Mouse (Mus musculus) skeletal muscle tissue, adult 2 months (tissue): ENCODE data around the gene Smg7.

Experiments
- DNase-seq: peaks from one replicate; pipeline ENCODE4 v3.0.0-alpha.2; 2012; ENCODE audit warnings: low read depth, low spot score

Gene Smg7

DNA sequence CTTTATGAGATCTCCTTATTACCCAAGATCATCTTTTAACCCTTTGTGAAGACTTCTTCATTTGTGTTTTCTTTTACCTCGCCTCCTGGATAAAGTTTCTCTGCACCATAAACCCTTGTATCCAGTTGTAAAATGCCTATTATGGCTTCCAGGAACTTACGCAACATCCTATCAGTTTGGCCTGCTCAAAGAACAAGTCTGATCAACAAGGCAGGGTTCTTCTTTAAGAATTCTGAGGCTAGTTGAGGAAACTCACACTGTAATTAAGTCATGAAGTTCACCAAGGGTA, 94.1 kb downstream of the Smg7 start:
- DNase-seq = no peak

DNA sequence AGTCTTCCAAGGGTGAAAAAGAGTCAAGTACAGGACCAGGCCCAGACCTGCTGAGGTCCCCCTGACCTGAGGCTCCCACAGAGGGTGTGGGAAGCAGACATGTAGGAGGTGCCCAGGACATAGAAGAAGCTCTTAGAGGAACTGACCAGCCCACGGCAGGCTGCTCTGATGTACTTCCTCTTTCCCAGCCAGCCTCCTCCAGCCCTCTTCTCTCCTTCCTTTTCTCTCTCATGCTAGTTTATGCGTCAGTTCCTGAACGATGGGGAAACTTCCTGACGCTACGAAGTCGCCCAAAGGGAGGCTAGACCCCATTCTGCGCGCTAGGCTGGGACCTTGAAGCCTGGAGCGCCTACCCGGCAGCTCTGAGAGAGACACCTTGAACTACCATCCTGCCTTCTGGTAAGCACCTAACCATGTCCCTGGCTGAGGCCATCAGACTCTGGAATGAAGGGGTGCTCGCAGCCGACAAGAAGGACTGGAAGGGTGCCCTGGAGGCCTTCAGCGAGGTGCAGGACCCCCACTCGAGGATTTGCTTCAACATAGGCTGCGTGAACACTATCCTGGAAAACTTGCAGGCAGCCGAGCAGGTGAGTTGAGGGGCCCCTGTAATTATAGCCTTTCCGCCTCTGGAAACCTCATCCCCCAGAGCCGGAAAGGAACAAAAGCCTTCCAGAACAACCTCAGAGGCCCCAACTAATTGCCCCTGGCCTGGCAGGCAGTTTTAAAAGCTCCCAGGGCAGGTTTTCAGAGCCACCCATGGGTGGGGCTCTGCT, 94.6 kb downstream of the Smg7 start:
- peak; percentile 30 for DNase-seq

DNA sequence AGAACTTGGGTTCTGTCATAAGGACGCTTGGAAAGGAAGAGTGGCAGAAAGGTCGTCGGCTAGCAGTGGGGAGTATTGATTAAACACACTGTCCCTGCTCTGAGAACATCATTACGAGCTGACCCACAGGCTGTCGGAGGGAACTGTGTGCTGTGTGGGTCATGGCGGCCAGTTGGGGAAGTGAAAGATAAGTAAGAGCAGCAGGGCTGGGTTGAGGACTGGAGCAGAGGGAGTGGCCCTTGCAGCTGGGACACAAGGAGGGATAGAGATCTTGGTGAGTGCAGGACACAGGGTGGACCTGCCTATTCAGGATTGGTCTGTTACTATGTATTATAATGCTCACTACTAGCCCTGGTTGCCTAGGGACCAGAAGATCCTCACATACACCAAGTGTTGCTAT, 97.5 kb downstream of the Smg7 start:
- DNase-seq = no peak

DNA sequence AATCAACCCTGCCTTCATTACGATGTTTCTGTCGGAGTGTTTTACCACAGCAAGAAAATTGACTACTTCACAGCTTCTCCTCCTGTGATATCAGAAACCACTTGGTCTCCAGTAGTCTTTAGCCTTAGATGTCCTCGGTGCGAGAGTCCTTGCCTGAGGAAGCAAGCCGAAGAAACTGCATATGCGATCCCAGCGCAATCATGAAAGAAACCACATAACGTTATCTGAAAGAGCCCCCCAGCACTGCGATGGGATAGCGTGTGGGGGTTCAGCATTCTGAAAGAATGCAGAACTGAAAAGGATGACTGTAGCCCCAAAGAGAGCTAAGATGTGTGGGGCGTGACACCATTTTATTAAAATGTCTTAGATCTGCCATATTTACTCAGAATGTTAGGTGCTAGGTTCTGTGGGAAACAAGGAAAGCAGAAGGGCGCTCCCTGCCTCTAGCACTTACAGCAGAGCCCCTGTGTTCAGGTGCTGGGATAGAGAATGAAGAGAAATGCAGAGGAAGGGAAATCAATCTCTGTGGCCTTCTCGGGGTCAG, 101.7 kb downstream of the Smg7 start:
- no peak for DNase-seq

DNA sequence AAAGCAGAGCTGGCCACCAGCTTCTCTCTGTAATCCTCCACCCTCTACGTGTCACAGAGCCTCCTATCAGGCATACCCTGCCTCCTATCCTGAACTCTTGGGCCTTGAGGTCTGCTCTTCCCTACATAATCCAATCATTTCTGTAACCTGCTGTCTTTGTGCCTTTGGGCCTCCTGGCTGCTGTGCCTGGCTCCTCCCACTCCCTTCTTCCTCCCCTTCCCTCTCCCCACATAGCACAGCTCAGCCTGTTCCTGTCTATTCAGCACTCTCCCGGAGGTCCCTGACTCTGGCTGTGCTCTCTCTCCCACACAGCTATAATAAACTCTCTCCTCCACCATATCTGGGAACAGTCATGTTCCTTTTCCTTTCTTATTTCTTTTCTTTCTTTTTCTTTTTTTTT, 102.5 kb downstream of the Smg7 start, which contains the start of gene Ncf2:
Gene Ncf2 (plus strand): TSS at position 298 of the 400 bp plus-strand sequence.
- DNase-seq = no peak

DNA sequence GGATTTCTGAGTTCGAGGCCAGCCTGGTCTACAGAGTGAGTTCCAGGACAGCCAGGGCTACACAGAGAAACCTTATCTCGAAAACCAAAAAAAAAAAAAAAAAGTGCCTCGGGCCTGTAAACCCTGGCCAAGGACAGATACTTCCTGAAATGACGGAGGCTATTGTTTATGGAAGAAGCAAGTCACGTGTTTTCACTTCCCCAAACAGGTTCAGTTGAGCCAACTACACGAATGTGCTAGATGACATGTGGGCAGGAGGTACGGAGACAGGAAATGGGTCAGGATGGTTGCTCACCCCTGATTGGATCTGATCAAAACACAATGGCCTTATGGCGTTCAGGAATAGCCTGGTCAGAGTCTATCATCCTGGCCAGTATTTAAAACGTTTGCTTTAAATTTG, 104.3 kb downstream of the Smg7 start:
- peak; percentile 56 for DNase-seq

DNA sequence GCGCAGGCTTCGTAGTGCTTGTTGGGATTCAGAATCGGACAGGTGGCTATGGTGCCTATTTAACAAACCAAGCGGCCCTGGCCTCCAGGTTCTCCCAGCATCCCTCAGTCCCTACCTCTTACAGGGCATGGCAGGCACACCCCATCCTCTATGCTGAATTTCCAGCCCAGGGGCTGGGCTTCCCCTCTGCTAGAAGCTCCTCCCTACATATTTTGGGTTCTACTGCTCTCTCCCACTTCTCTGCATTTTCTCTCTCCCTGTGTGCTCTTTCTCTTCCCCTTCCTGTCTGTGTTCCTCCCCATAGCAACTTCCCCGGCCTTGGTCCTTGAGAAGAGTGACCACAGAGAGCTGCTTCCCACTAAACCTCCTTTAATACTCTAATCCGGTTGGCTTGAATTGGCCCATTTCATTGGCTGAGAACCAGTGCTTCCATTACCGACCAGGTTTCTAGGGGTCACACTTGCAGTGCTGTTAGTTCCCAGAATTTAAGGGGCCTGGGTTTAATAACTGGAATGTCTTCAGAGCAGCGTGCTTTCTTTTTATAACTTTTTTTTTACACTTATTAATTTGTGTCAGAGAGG, 105.7 kb downstream of the Smg7 start:
- DNase-seq = no peak

DNA sequence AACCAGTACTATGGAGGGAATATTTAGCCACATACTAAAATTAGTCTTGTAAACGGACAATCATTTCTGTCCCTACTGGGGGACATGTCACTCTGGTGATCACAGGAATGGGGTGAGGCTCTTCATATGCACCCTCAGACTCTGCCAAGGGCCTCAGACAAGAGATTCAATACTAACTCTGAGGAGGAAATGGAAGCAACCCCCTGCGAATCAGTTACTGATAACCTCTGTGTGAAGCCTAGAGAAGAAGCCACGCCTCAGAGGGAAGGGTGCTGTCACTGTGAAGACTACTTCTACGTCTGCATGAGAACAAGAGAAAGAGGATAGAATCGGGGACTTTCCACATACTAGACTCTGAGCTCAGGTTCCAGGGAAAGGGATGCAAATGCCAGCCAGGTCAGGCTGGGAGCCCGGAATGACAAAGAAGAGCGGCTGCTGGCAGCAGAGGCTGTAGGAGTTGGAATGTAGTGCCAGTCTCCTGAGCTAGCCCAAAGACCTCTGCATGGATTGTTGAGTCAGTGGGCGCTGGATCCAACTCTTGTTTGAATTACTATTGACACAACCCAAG, 106.7 kb downstream of the Smg7 start:
- no peak for DNase-seq

DNA sequence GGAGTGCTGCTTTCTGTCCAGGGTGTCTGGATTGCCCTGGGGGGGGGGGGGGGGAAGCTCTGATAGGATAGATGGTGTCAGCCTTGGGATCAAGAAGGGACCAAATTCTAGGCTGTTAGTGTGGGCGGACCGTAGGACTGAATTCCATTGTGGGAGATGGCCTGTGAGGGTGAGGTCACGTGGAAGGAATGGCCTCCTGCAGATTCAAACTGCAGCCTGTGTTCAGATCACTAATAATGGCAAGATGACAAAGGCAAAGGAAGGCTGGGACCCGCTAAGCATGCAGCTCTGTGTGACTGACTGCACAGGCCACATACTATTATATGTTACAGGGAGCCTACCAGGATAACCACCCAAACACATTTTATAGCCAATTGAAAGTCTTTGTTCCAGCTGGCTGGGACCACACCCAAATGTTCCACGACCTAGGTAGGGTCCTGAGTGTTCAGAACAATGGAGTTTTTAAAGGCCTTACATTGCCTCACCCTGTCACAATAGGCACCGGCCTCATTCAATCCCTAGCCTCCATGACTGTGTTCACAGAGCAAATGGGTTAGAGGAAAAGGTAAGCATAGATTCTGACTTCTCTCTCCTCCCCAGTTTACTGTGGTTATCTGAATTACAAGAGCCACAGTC, 108.8 kb downstream of the Smg7 start:
- no peak for DNase-seq

DNA sequence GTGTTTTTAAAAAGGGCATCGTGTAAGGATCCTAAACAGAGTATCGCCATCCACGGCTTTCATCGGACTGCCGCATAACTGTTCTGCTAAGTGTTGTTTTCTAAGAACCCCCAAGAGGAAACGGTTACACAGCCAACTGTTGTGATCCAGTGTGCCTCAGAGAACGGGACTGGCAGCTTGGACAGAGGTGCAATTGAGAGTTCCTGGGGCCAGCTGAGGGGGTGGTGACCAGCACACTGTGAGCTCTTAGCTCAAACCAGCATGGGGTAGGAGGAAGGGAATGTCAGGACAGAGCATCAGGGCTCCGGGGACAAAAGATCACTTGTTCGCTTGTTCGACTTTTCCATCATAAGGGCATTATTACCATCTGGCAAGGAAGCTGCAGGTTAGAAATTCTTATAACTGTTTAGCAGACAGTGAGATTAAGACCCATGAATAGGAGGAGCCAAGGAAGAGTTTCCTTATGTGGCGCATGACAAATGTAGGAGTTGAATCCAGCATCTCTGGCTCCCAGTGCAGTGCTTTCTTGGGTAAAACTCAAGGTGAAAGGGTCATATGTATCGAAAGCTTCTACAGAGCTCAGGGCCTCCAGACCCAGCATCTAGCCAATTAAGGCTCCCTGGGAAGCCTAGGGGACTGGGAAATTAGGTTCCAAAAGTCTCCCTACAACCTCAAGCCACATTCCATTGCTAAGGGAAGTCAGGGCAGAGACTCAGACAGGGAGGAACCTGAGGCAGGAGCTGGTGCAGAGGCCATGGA, 109.5 kb downstream of the Smg7 start:
- no peak for DNase-seq

DNA sequence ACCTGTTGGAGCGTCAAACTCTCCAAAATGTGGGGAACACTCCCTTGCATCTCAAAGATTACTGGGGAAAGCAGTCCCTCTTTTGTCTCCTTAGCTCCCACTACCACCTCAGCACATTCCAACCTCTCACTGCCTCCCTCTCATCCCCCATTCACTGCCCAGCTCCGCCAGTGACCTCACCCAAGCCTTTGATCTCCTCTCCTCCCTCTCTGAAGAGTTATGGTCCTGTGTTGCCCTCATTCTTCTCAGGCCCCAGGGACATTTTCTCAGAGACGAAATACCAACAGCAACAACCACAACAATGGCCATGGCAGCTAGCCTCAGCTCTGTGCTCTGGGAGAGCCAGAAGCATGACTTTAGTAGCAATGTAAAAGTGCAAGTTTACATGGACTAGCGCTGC, 111.2 kb downstream of the Smg7 start:
- no peak for DNase-seq

DNA sequence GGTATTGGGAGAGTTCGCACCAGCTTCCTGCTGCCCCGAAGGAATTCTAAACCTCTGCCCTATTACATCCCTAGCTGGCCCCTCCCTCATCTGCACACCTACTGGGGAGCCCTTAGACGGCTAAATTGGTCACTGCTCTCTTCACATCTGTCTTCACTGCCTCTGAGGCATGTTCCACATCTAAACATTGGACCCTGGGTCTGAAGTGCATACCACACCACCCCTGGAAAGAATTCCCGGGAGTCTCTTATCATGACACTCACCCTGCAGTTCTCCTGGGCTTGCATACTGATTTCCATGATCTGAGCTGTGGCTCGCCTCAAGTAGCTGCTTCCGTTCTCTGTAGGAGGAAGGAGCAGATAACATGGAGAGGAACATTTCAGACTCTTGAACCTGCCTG, 111.6 kb downstream of the Smg7 start:
- no peak for DNase-seq

DNA sequence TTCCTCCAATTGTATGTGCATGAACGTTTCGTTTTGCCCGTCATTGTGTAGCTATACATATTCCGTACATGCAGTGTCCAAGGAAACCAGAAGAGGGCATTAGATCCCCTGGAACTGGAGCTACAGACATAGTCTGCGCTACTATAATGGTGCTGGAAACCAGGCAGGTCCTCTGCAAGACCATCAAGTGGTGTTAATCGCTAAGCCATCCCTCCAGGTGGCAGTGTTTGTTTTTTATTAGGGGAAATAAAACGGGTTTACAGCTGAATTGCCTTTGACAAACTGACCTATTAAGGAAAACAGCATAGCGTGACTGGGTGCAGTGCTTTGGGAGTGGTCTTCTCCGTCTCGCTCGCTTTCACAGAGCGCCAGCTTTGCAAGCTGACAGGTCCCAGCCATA, 112.2 kb downstream of the Smg7 start:
- DNase-seq = no peak

DNA sequence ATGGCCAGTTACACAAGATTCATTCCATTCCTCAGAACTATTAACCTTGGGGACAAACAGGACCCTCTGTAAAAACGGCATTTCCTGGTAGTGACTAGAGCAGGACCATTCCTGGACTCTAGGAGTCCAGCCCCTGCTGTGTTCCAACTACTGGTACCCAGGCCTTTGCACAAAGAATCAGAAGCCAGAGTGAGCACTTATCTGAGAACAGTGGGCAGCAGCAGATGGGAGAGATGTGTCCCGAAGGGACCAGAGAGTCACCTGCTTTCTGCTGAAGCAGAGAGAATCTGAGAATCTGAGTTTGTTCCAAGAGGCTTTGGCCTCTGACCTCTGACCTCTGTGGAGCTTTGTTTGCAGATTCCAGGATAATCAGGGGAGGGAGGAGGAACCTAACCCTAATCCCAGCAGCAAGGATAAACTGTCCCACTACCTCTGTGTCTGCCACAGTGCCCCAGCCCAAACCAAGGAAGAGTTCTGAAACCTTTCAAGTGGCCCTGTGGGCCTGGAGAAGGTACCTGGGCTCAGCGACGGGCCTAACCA, 114.3 kb downstream of the Smg7 start:
- no peak for DNase-seq
